13 mouse cellular contexts compared by ENCODE assay signal in genomic region chr11:116342069-116342791, GRCm38 (mm10). TPM values are rescaled to one million over a fixed set of nuclear protein-coding genes. Genes with fewer than 3 reads are reported as not detected.
DNase-seq lines count a peak whose midpoint lies in the region; ATAC-seq lines count a peak whose summit lies in the region.
"Had no signal": no experiment of that assay in that cellular context is flagged by ENCODE, and none has a peak within 500 bp of the region (broad histone marks: within the 10 kb centered on the region; RNA-seq: fewer than 3 reads in every experiment).

No protein-coding gene starts in this region.

- H3K27me3 ChIP-seq in embryonic facial prominence, embryonic 10.5 days (replicated peaks; ENCODE audit: low read depth, poor library complexity, severe bottlenecking): peaks cover 12% of the 10 kb centered on the region
- H3K27me3 ChIP-seq in kidney, embryonic 15.5 days: peaks cover under 1% of the 10 kb centered on the region; the same call in 1 of the 2 replicates
- H3K27me3 ChIP-seq: CH12.LX; embryonic facial prominence, embryonic 15.5 days; heart, embryonic 15.5 days; intestine, embryonic 15.5 days had no signal

- peaks cover 30% of the 10 kb centered on the region for H3K4me1 ChIP-seq in embryonic facial prominence, embryonic 10.5 days
- H3K4me1 ChIP-seq in kidney, embryonic 15.5 days: peaks cover 44% of the 10 kb centered on the region
- H3K4me1 ChIP-seq: embryonic facial prominence, embryonic 15.5 days; intestine, embryonic 15.5 days had no signal

- peak overlapping the region; percentile 36 for H3K4me2 ChIP-seq in kidney, embryonic 15.5 days
- H3K4me2 ChIP-seq: embryonic facial prominence, embryonic 15.5 days; heart, embryonic 15.5 days; intestine, embryonic 15.5 days had no signal

- H3K9me3 ChIP-seq in embryonic facial prominence, embryonic 10.5 days: no peaks in the 10 kb centered on the region
- no peaks in the 10 kb centered on the region for H3K9me3 ChIP-seq in kidney, embryonic 15.5 days (replicated peaks)
- H3K9me3 ChIP-seq: embryonic facial prominence, embryonic 15.5 days; heart, embryonic 15.5 days; intestine, embryonic 15.5 days had no signal

- H3K27ac ChIP-seq in embryonic facial prominence, embryonic 10.5 days (replicated peaks): no peak overlapping the region; the same call in 1 of the 2 replicates
- peak overlapping the region; percentile 67 for H3K27ac ChIP-seq in kidney, embryonic 15.5 days
- H3K27ac ChIP-seq: embryonic facial prominence, embryonic 15.5 days; heart, embryonic 15.5 days; intestine, embryonic 15.5 days had no signal

- peak; percentile 30 for DNase-seq in kidney, adult 18-20 months
- no peak for DNase-seq in kidney, postnatal 10 days
- peak; percentile 21 for DNase-seq in R1 (ENCODE audit: low read depth, low spot score)
- no peak for DNase-seq in embryonic facial prominence, embryonic 10.5 days (ENCODE audit: low spot score)
- DNase-seq in spleen, adult 18-20 months: no peak
- no peak for DNase-seq in gastrocnemius, postnatal 25 days
- DNase-seq: retina, postnatal 1 day had no signal

- 76% methylated on average over 25 of the region's 25 CpGs for WGBS in embryonic facial prominence, embryonic 10.5 days
- 46% methylated on average over 25 of the region's 25 CpGs for WGBS in kidney, embryonic 15.5 days

- peaks cover 36% of the 10 kb centered on the region for H3K36me3 ChIP-seq in embryonic facial prominence, embryonic 10.5 days (replicated peaks)
- peaks cover 13% of the 10 kb centered on the region for H3K36me3 ChIP-seq in kidney, embryonic 15.5 days
- H3K36me3 ChIP-seq: heart, embryonic 15.5 days had no signal

- peak overlapping the region; percentile 2; the same call in 1 of the 2 replicates for H3K4me3 ChIP-seq in embryonic facial prominence, embryonic 10.5 days
- no peak overlapping the region; the same call in 1 of the 2 replicates for H3K4me3 ChIP-seq in kidney, embryonic 15.5 days (replicated peaks)
- H3K4me3 ChIP-seq: embryonic facial prominence, embryonic 15.5 days; heart, embryonic 15.5 days; intestine, embryonic 15.5 days had no signal

- peak; percentile 15; the same call in 1 of the 2 replicates for ATAC-seq in kidney, embryonic 15.5 days (replicated peaks; ENCODE audit: low FRiP score)
- no peak for ATAC-seq in monocyte, adult 5-6 weeks (replicated peaks; ENCODE audit: insufficient number of reproducible peaks, low FRiP score, low TSS enrichment, poor library complexity, severe bottlenecking)
- ATAC-seq: intestine, embryonic 15.5 days had no signal

- H3K9ac ChIP-seq in kidney, embryonic 15.5 days: no peak overlapping the region
- H3K9ac ChIP-seq: embryonic facial prominence, embryonic 15.5 days; heart, embryonic 15.5 days; intestine, embryonic 15.5 days had no signal

RNA-seq across cellular contexts. Expression of gene Foxj1, which starts 7.0 kb away (rescaled TPM):
- polyA plus RNA-seq in embryonic facial prominence, embryonic 10.5 days (2016; fragmentation: Nextera tagmentation; extraction: Ambion mirVana): 2.3 and 3.3 TPM in 2 replicates
- 2.9 TPM in 2 replicates for polyA plus RNA-seq in kidney, embryonic 15.5 days (2015; fragmentation: Nextera tagmentation; extraction: Ambion mirVana)
- 0.19 to 0.39 TPM in 2 of 3 replicates, not detected in the other for total RNA-seq in monocyte, adult 5-6 weeks (2017)
- total RNA-seq in gastrocnemius, postnatal 25 days (2021): under 1 TPM in 1 of 2 experiments, not detected in 1; 0.27 TPM

RNA-seq across cellular contexts. Expression of gene Exoc7, which starts 35.2 kb away (rescaled TPM):
- 55.4 and 59.7 TPM in 2 replicates for polyA plus RNA-seq in embryonic facial prominence, embryonic 10.5 days (2016; fragmentation: Nextera tagmentation; extraction: Ambion mirVana)
- 61.8 and 64.0 TPM in 2 replicates for polyA plus RNA-seq in kidney, embryonic 15.5 days (2015; fragmentation: Nextera tagmentation; extraction: Ambion mirVana)
- total RNA-seq in monocyte, adult 5-6 weeks (2017): 39.7 to 67.5 TPM (median 48.1 TPM) in 3 replicates
- 10 to 100 TPM; 66.5 to 69.1 TPM for total RNA-seq in gastrocnemius, postnatal 25 days (2021)

Comparison
In these comparisons a context has a peak if more than half of its experiments do, and no peak if none do; other contexts are left out.
1. DNase-seq: peak in kidney, adult 18-20 months (single experiment) and R1 (single experiment); none in kidney, postnatal 10 days (single experiment), embryonic facial prominence, embryonic 10.5 days (single experiment), spleen, adult 18-20 months (0 of 2) and gastrocnemius, postnatal 25 days (single experiment).